Comparison of ENCODE assay signal across 33 mouse cellular contexts in genomic region chr2:181529076-181529475, GRCm38 (mm10). TPM values are rescaled to one million over a fixed set of nuclear protein-coding genes. Genes with fewer than 3 reads are reported as not detected.
DNase-seq lines count a peak whose midpoint lies in the region; ATAC-seq and TF ChIP-seq lines count a peak whose summit lies in the region.
"Had no signal": no experiment of that assay in that cellular context is flagged by ENCODE, and none has a peak within 500 bp of the region (broad histone marks: within the 10 kb centered on the region; RNA-seq: fewer than 3 reads in every experiment).

No protein-coding gene starts in this region.

- TF ChIP-seq CTCF in lung, adult 2 months (IDR thresholded peaks at IDR 0.05; ENCODE audit: insufficient read depth, low read length): no peak

- WGBS in kidney, embryonic 16.5 days: 91% methylated on average over 1 of the region's 1 CpGs
- 77% methylated on average over 1 of the region's 1 CpGs for WGBS in lung, adult 2 months

- no peak for ATAC-seq in kidney, embryonic 16.5 days (ENCODE audit: low FRiP score, low TSS enrichment)
- peak; percentile 52 for ATAC-seq in megakaryocyte, adult 5-6 weeks (ENCODE audit: poor library complexity, severe bottlenecking)
- no peak for ATAC-seq in megakaryocyte progenitor cell, adult 5-6 weeks (replicated peaks; ENCODE audit: poor library complexity)
- ATAC-seq: CD4-positive, CD25-positive, alpha-beta regulatory T cell, adult 4 months; forebrain, embryonic 15.5 days had no signal

- no peak overlapping the region for H3K4me2 ChIP-seq in kidney, embryonic 16.5 days (replicated peaks; ENCODE audit: low read depth, low read length)
- H3K4me2 ChIP-seq: embryonic facial prominence, embryonic 13.5 days; forebrain, embryonic 12.5 days; forebrain, embryonic 15.5 days; heart, embryonic 11.5 days; hindbrain, embryonic 12.5 days; hindbrain, embryonic 15.5 days had no signal

- H3K4me1 ChIP-seq in kidney, embryonic 16.5 days (ENCODE audit: insufficient read depth, low read length): no peaks in the 10 kb centered on the region
- H3K4me1 ChIP-seq in lung, adult 2 months (ENCODE audit: control insufficient read depth, insufficient read depth, low read length): peaks cover 3% of the 10 kb centered on the region
- H3K4me1 ChIP-seq: embryonic facial prominence, embryonic 10.5 days; embryonic facial prominence, embryonic 13.5 days; forebrain, embryonic 12.5 days; forebrain, embryonic 15.5 days; hindbrain, embryonic 12.5 days had no signal

- peaks cover 29% of the 10 kb centered on the region for H3K36me3 ChIP-seq in kidney, embryonic 16.5 days (ENCODE audit: insufficient read depth, low read length)

- DNase-seq in kidney, adult 9 months: peak; percentile 50
- DNase-seq in lung, postnatal 25 days (ENCODE audit: low spot score): peak; percentile 43
- DNase-seq in lung, adult 2 months: no peak
- DNase-seq in adipocyte (ENCODE audit: low spot score): peak; percentile 37
- DNase-seq: adrenal gland, adult 8-10 months; adrenal gland, postnatal 25 days; cerebellum, adult 11-12 months; cerebellum, adult 8-10 months; cerebellum, postnatal 10 days; cerebellum, postnatal 36 days; embryo, embryonic 11 days; gastrocnemius, postnatal 10 days; gastrocnemius, postnatal 36 days had no signal

- H3K9ac ChIP-seq in kidney, embryonic 16.5 days (replicated peaks; ENCODE audit: low read length): no peak overlapping the region
- H3K9ac ChIP-seq: embryonic facial prominence, embryonic 13.5 days; forebrain, embryonic 12.5 days; forebrain, embryonic 15.5 days; hindbrain, embryonic 12.5 days; hindbrain, embryonic 15.5 days had no signal

- H3K4me3 ChIP-seq in kidney, embryonic 16.5 days (ENCODE audit: low read length): no peak overlapping the region
- H3K4me3 ChIP-seq in lung, adult 2 months (replicated peaks; ENCODE audit: extremely low read depth, low read depth, low read length): no peak overlapping the region
- H3K4me3 ChIP-seq: embryonic facial prominence, embryonic 10.5 days; embryonic facial prominence, embryonic 13.5 days; erythroblast, embryonic 14.5 days; forebrain, embryonic 12.5 days; forebrain, embryonic 15.5 days; hindbrain, embryonic 12.5 days; hindbrain, embryonic 15.5 days had no signal

- H3K9me3 ChIP-seq in kidney, embryonic 16.5 days (ENCODE audit: low read length): peaks cover 7% of the 10 kb centered on the region
- H3K9me3 ChIP-seq: hindbrain, embryonic 12.5 days; hindbrain, embryonic 15.5 days had no signal

- H3K27ac ChIP-seq in kidney, embryonic 16.5 days (ENCODE audit: low read length): no peak overlapping the region
- H3K27ac ChIP-seq: embryonic facial prominence, embryonic 10.5 days; embryonic facial prominence, embryonic 13.5 days; forebrain, embryonic 12.5 days; forebrain, embryonic 15.5 days; hindbrain, embryonic 12.5 days; hindbrain, embryonic 15.5 days had no signal

- no peak for TF ChIP-seq POLR2A in lung, adult 2 months (IDR thresholded peaks at IDR 0.05; ENCODE audit: borderline replicate concordance, extremely low read depth, low read depth, low read length)

- H3K27me3 ChIP-seq in kidney, embryonic 16.5 days (ENCODE audit: insufficient read depth, low read length): no peaks in the 10 kb centered on the region
- H3K27me3 ChIP-seq: embryonic facial prominence, embryonic 13.5 days; forebrain, embryonic 12.5 days; forebrain, embryonic 15.5 days; hindbrain, embryonic 12.5 days; hindbrain, embryonic 15.5 days had no signal

RNA-seq across cellular contexts. Expression of gene Dnajc5, which starts 8.8 kb away (rescaled TPM):
- polyA plus RNA-seq in kidney, embryonic 16.5 days (2015; fragmentation: Nextera tagmentation; extraction: Ambion mirVana): 91.7 and 100 TPM in 2 replicates
- 47.4 and 76.4 TPM in 2 replicates for polyA plus RNA-seq in lung, adult 2 months (2012; rRNA removed)
- total RNA-seq in megakaryocyte, adult 5-6 weeks (2015): 32.2 and 35.1 TPM in 2 replicates
- 39.7 and 44.9 TPM in 2 replicates for total RNA-seq in megakaryocyte, adult 5-6 weeks (2017)
- 25.0 and 30.7 TPM in 2 replicates for total RNA-seq in megakaryocyte progenitor cell, adult 5-6 weeks (2015)
- total RNA-seq in megakaryocyte progenitor cell, adult 5-6 weeks (2017): 37.4 and 40.0 TPM in 2 replicates

RNA-seq across cellular contexts. Expression of gene Tpd52l2, which starts 32.1 kb away (rescaled TPM):
- polyA plus RNA-seq in kidney, embryonic 16.5 days (2015; fragmentation: Nextera tagmentation; extraction: Ambion mirVana): 168 and 172 TPM in 2 replicates
- 44.8 and 47.3 TPM in 2 replicates for polyA plus RNA-seq in lung, adult 2 months (2012; rRNA removed)
- 37.8 and 55.2 TPM in 2 replicates for total RNA-seq in megakaryocyte, adult 5-6 weeks (2015)
- total RNA-seq in megakaryocyte, adult 5-6 weeks (2017): 61.6 and 102 TPM in 2 replicates
- total RNA-seq in megakaryocyte progenitor cell, adult 5-6 weeks (2015): 47.1 and 60.0 TPM in 2 replicates
- 99.2 and 119 TPM in 2 replicates for total RNA-seq in megakaryocyte progenitor cell, adult 5-6 weeks (2017)

RNA-seq across cellular contexts. Expression of gene Abhd16b, which starts 36.1 kb away (rescaled TPM):
- 0.15 and 0.20 TPM in 2 replicates for polyA plus RNA-seq in kidney, embryonic 16.5 days (2015; fragmentation: Nextera tagmentation; extraction: Ambion mirVana)
- polyA plus RNA-seq in lung, adult 2 months (2012; rRNA removed): not detected in 2 replicates
- total RNA-seq in megakaryocyte, adult 5-6 weeks (2015): not detected in 2 replicates
- total RNA-seq in megakaryocyte, adult 5-6 weeks (2017): not detected in 2 replicates
- total RNA-seq in megakaryocyte progenitor cell, adult 5-6 weeks (2015): not detected in 2 replicates
- not detected in 2 replicates for total RNA-seq in megakaryocyte progenitor cell, adult 5-6 weeks (2017)
- total RNA-seq: adrenal gland, adult 8-10 months; adrenal gland, postnatal 25 days; gastrocnemius, postnatal 10 days; gastrocnemius, postnatal 36 days; heart, adult 8-10 months; heart, postnatal 25 days; hematopoietic stem cell, adult 5-6 weeks; MEL had no signal
- polyA plus RNA-seq: brain, embryonic 14.5 days; C2C12; CD4-positive, CD25-positive, alpha-beta regulatory T cell, adult 4 months; cortical plate, adult 2 months; erythroblast, embryonic 14.5 days; forebrain, embryonic 12.5 days; forebrain, embryonic 15.5 days; heart, postnatal 0 days had no signal

RNA-seq across cellular contexts. Expression of gene Uckl1, which starts 55.6 kb away (rescaled TPM):
- 66.9 and 71.7 TPM in 2 replicates for polyA plus RNA-seq in kidney, embryonic 16.5 days (2015; fragmentation: Nextera tagmentation; extraction: Ambion mirVana)
- 121 and 128 TPM in 2 replicates for polyA plus RNA-seq in lung, adult 2 months (2012; rRNA removed)
- 86.0 and 103 TPM in 2 replicates for total RNA-seq in megakaryocyte, adult 5-6 weeks (2015)
- 65.2 and 79.3 TPM in 2 replicates for total RNA-seq in megakaryocyte, adult 5-6 weeks (2017)
- total RNA-seq in megakaryocyte progenitor cell, adult 5-6 weeks (2015): 72.0 and 87.0 TPM in 2 replicates
- total RNA-seq in megakaryocyte progenitor cell, adult 5-6 weeks (2017): 54.7 and 67.0 TPM in 2 replicates
